Mouse (Mus musculus): ENCODE measurements around the gene Aamp. TPM values are rescaled to one million over a fixed set of nuclear protein-coding genes. Genes with fewer than 3 reads are reported as not detected.

Gene Aamp
- polyA plus RNA-seq, 1 experiment: 123 TPM

DNA sequence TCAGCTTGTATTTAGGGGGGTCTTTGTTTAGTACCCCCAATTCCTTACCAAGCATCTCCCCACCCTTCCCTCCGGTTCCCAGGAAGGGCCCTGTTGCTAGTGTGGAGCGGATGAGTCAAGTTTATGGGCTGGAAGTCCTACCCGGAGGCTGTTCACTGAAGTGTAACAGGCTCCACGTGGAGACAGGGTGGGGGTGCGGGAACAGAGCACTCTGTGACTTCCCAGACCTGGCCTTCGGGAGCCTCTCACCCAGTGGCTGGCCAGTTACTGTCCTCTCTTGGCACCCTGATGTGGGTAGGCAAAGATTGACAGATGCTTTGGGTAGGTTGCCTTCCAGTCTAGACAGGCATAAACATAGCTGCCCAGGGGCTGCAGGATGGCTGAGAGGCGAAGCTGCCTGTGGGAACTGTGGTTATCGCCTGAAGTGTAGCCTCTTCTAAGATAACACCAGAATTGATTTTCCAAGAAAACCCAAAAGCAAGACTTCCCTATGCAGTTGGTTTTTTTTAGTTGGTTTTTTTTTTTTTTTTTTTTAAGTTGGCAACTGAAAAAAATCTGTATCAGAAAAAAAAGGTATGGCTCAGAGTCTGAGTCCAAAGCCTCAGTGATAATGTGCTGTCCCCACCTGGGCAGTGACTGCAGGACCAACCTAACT, 6.5 kb downstream of the Aamp start:
- H3ac ChIP-seq (ENCODE audit: control insufficient read depth, insufficient read length, low read depth): no peak overlapping the region
- H3K79me3 ChIP-seq (ENCODE audit: low read depth): peaks cover under 1% of the 10 kb centered on the region
- peaks cover 8% of the 10 kb centered on the region for H3K79me2 ChIP-seq (ENCODE audit: control insufficient read depth, insufficient read depth)
- peaks cover 23% of the 10 kb centered on the region for H3K36me3 ChIP-seq (ENCODE audit: control insufficient read depth, insufficient read depth)
- no peak overlapping the region for H3K4me3 ChIP-seq (ENCODE audit: insufficient read depth, poor library complexity, severe bottlenecking)
- no peaks in the 10 kb centered on the region for H3K27me3 ChIP-seq (ENCODE audit: control insufficient read depth, insufficient read depth, insufficient read length)
- TF ChIP-seq FOSL1 (IDR thresholded peaks at IDR 0.05; ENCODE audit: insufficient read depth, low read length, poor library complexity, severe bottlenecking) (no peak), MAX (IDR thresholded peaks at IDR 0.05) (no peak), CEBPB (IDR thresholded peaks at IDR 0.05; ENCODE audit: low read depth) (no peak), CTCF (IDR thresholded peaks at IDR 0.05; ENCODE audit: control insufficient read depth, insufficient read depth, insufficient read length) (no peak), USF1 (IDR thresholded peaks at IDR 0.05; ENCODE audit: low read depth) (no peak), MYOG (IDR thresholded peaks at IDR 0.05; ENCODE audit: control insufficient read depth, extremely low read depth, insufficient read length) (no peak), MYOD1 (IDR thresholded peaks at IDR 0.05; ENCODE audit: control insufficient read depth, insufficient read length, low read depth) (no peak)

DNA sequence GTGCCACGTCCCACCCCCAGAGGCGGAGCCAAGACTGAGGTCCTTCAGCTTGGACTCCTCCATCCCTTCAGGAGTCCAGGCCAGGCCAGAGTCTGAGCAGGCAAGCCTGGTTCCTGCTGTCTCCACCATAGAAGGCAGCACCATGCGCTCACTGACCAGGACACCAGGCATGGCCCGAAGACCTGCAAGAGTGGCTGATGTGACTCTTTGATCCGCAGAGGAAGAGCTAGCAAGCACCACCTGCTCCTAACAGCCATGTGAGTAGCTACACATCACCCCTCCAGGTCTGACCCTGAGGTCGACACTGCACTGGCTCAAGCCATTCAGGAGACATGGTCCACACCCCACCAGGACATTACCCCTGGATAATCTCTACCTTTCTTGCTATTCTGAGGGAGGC, 7.5 kb downstream of the Aamp start:
- no peak overlapping the region for H3ac ChIP-seq (ENCODE audit: control insufficient read depth, insufficient read length, low read depth)
- peaks cover 13% of the 10 kb centered on the region for H3K36me3 ChIP-seq (ENCODE audit: control insufficient read depth, insufficient read depth)
- no peaks in the 10 kb centered on the region for H3K79me2 ChIP-seq (ENCODE audit: control insufficient read depth, insufficient read depth)
- no peak for TF ChIP-seq CTCF (IDR thresholded peaks at IDR 0.05; ENCODE audit: control insufficient read depth, insufficient read depth, insufficient read length)
- TF ChIP-seq MYOD1 (IDR thresholded peaks at IDR 0.05; ENCODE audit: control insufficient read depth, insufficient read length, low read depth): no peak
- no peak for TF ChIP-seq USF1 (IDR thresholded peaks at IDR 0.05; ENCODE audit: low read depth)
- no peak for TF ChIP-seq CEBPB (IDR thresholded peaks at IDR 0.05; ENCODE audit: low read depth)
- TF ChIP-seq FOSL1 (IDR thresholded peaks at IDR 0.05; ENCODE audit: insufficient read depth, low read length, poor library complexity, severe bottlenecking): no peak
- TF ChIP-seq MYOG (IDR thresholded peaks at IDR 0.05; ENCODE audit: control insufficient read depth, extremely low read depth, insufficient read length): no peak
- no peak for TF ChIP-seq MAX (IDR thresholded peaks at IDR 0.05)
- H3K27me3 ChIP-seq (ENCODE audit: control insufficient read depth, insufficient read depth, insufficient read length): no peaks in the 10 kb centered on the region
- no peaks in the 10 kb centered on the region for H3K79me3 ChIP-seq (ENCODE audit: low read depth)
- no peak overlapping the region for H3K4me3 ChIP-seq (ENCODE audit: insufficient read depth, poor library complexity, severe bottlenecking)

DNA sequence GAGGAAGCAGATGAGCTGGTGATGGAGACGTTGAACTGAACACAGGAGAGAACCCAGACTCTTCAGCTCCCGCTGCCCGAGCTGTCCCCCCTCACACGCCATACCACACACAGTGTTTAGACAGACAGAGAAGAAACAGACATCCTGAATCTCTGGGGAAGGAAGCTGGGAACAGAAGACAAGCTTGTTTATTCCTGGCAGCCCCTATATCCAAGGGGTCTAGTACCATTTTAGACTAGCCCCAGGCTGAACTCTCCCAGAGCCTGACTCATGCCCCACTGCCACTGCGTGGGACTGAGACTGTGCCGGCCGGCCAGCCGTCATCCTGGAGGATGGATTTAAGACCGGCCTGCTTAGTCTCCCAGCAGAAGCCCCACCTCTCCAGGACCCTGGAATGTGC, 9.5 kb downstream of the Aamp start:
- TF ChIP-seq MYOD1 (IDR thresholded peaks at IDR 0.05; ENCODE audit: control insufficient read depth, insufficient read length, low read depth): no peak
- no peak for TF ChIP-seq CTCF (IDR thresholded peaks at IDR 0.05; ENCODE audit: control insufficient read depth, insufficient read depth, insufficient read length)
- Histone ChIP-seq H3K36me3 (ENCODE audit: control insufficient read depth, insufficient read depth) (peaks cover under 1% of the 10 kb centered on the region), H3K27me3 (ENCODE audit: control insufficient read depth, insufficient read depth, insufficient read length) (no peaks in the 10 kb centered on the region), H3K79me2 (ENCODE audit: control insufficient read depth, insufficient read depth) (no peaks in the 10 kb centered on the region), H3K4me3 (ENCODE audit: insufficient read depth, poor library complexity, severe bottlenecking) (no peak overlapping the region), H3K79me3 (ENCODE audit: low read depth) (no peaks in the 10 kb centered on the region), H3ac (ENCODE audit: control insufficient read depth, insufficient read length, low read depth) (no peak overlapping the region)

DNA sequence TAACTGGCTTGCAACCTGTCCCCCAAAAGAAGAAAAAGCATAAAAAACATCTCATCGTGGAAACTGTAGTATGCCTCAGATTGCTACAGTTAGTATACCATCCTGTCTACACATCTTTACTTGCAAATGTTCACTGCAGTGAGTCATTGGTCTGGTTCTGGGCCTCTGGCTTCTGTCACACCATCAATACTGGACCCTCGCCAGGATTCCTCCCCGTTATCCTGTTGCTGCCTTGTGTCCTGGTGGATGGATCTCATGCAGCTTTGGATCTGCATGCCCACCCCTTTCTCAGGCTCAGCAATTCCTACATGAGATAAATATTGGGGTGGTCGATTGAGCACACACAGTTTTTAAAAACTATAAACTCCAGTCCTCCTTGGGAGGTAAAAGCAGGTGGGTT, 12.9 kb downstream of the Aamp start:
- Histone ChIP-seq H3K27me3 (ENCODE audit: control insufficient read depth, insufficient read depth, insufficient read length) (no peaks in the 10 kb centered on the region), H3ac (ENCODE audit: control insufficient read depth, insufficient read length, low read depth) (no peak overlapping the region), H3K4me3 (ENCODE audit: insufficient read depth, poor library complexity, severe bottlenecking) (no peak overlapping the region), H3K36me3 (ENCODE audit: control insufficient read depth, insufficient read depth) (peaks cover 33% of the 10 kb centered on the region), H3K79me2 (ENCODE audit: control insufficient read depth, insufficient read depth) (no peaks in the 10 kb centered on the region), H3K79me3 (ENCODE audit: low read depth) (no peaks in the 10 kb centered on the region)
- TF ChIP-seq MAX (IDR thresholded peaks at IDR 0.05) (no peak), CTCF (IDR thresholded peaks at IDR 0.05; ENCODE audit: control insufficient read depth, insufficient read depth, insufficient read length) (no peak), MYOG (IDR thresholded peaks at IDR 0.05; ENCODE audit: control insufficient read depth, extremely low read depth, insufficient read length) (no peak), MYOD1 (IDR thresholded peaks at IDR 0.05; ENCODE audit: control insufficient read depth, insufficient read length, low read depth) (no peak), CEBPB (IDR thresholded peaks at IDR 0.05; ENCODE audit: low read depth) (no peak), USF1 (IDR thresholded peaks at IDR 0.05; ENCODE audit: low read depth) (no peak), FOSL1 (IDR thresholded peaks at IDR 0.05; ENCODE audit: insufficient read depth, low read length, poor library complexity, severe bottlenecking) (no peak)

DNA sequence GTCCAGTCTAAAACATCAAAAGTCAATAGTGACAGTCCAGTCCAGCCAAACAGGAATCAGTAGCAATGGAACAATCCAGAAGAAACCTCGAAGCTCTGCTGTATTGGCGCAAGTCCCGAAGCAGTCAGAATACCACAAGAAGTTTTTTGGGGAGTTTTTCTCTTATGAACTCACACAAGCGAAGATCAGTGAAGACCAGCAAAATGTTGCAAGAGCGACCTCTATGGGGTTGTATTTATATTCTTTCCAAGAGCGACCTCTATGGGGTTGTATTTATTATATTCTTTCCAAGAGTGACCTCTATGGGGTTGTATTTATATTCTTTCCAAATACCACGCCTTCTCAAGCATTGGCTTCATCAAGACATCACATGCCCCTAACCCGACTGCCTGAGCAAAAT, 15.8 kb downstream of the Aamp start:
- Histone ChIP-seq H3K4me3 (ENCODE audit: insufficient read depth, poor library complexity, severe bottlenecking) (no peak overlapping the region), H3ac (ENCODE audit: control insufficient read depth, insufficient read length, low read depth) (no peak overlapping the region), H3K79me3 (ENCODE audit: low read depth) (no peaks in the 10 kb centered on the region), H3K27me3 (ENCODE audit: control insufficient read depth, insufficient read depth, insufficient read length) (no peaks in the 10 kb centered on the region), H3K36me3 (ENCODE audit: control insufficient read depth, insufficient read depth) (peaks cover 62% of the 10 kb centered on the region), H3K79me2 (ENCODE audit: control insufficient read depth, insufficient read depth) (no peaks in the 10 kb centered on the region)
- TF ChIP-seq FOSL1 (IDR thresholded peaks at IDR 0.05; ENCODE audit: insufficient read depth, low read length, poor library complexity, severe bottlenecking) (no peak), CEBPB (IDR thresholded peaks at IDR 0.05; ENCODE audit: low read depth) (no peak), USF1 (IDR thresholded peaks at IDR 0.05; ENCODE audit: low read depth) (no peak), MYOG (IDR thresholded peaks at IDR 0.05; ENCODE audit: control insufficient read depth, extremely low read depth, insufficient read length) (no peak), CTCF (IDR thresholded peaks at IDR 0.05; ENCODE audit: control insufficient read depth, insufficient read depth, insufficient read length) (no peak), MAX (IDR thresholded peaks at IDR 0.05) (no peak), MYOD1 (IDR thresholded peaks at IDR 0.05; ENCODE audit: control insufficient read depth, insufficient read length, low read depth) (no peak)

DNA sequence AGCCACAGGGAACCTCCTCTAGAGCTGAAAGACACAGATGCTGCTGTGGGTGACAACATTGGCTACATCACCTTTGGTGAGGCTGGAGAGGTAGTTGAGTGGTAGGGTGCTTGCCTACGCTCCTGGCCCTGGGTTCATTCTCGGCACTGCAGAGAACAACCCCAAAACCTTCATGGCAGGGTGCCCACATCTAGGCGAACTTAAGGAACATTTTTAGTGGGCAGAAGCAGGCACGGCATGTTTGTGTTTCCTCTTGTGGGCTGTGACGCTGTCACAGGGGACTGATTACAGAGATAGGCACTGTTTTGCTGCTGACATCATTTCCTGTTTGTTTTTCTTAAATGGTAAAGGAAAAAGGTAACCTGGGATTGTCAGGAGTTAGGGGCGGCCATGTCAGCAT, 22.0 kb downstream of the Aamp start:
- peaks cover 5% of the 10 kb centered on the region for H3K79me3 ChIP-seq (ENCODE audit: low read depth)
- peaks cover 93% of the 10 kb centered on the region for H3K36me3 ChIP-seq (ENCODE audit: control insufficient read depth, insufficient read depth)
- H3ac ChIP-seq (ENCODE audit: control insufficient read depth, insufficient read length, low read depth): no peak overlapping the region
- no peak overlapping the region for H3K4me3 ChIP-seq (ENCODE audit: insufficient read depth, poor library complexity, severe bottlenecking)
- H3K79me2 ChIP-seq (ENCODE audit: control insufficient read depth, insufficient read depth): peaks cover 23% of the 10 kb centered on the region
- no peak for TF ChIP-seq USF1 (IDR thresholded peaks at IDR 0.05; ENCODE audit: low read depth)
- TF ChIP-seq MYOG (IDR thresholded peaks at IDR 0.05; ENCODE audit: control insufficient read depth, extremely low read depth, insufficient read length): no peak
- TF ChIP-seq CTCF (IDR thresholded peaks at IDR 0.05; ENCODE audit: control insufficient read depth, insufficient read depth, insufficient read length): no peak
- TF ChIP-seq MAX (IDR thresholded peaks at IDR 0.05): no peak
- no peak for TF ChIP-seq FOSL1 (IDR thresholded peaks at IDR 0.05; ENCODE audit: insufficient read depth, low read length, poor library complexity, severe bottlenecking)
- no peak for TF ChIP-seq CEBPB (IDR thresholded peaks at IDR 0.05; ENCODE audit: low read depth)
- TF ChIP-seq MYOD1 (IDR thresholded peaks at IDR 0.05; ENCODE audit: control insufficient read depth, insufficient read length, low read depth): no peak
- no peaks in the 10 kb centered on the region for H3K27me3 ChIP-seq (ENCODE audit: control insufficient read depth, insufficient read depth, insufficient read length)

Measured in C2C12 (cell line).